7 mouse cellular contexts compared by ENCODE assay signal in genomic region chr1:75219078-75219477, GRCm38 (mm10). TPM values are rescaled to one million over a fixed set of nuclear protein-coding genes. Genes with fewer than 3 reads are reported as not detected.
DNase-seq lines count a peak whose midpoint lies in the region; ATAC-seq and TF ChIP-seq lines count a peak whose summit lies in the region.

No protein-coding gene starts in this region.

- peak; percentile 89 to 93 for DNase-seq in adrenal gland, postnatal 36 days
- DNase-seq in embryonic facial prominence, embryonic 14.5 days (ENCODE audit: low spot score), result peak; percentile 89
- peak; percentile 89 to 91 for DNase-seq in heart, adult 9 months (ENCODE audit: low spot score in 2 of 2)
- DNase-seq in limb, embryonic 14.5 days (ENCODE audit: low spot score), result peak; percentile 72
- DNase-seq in spleen, postnatal 10 days (ENCODE audit: low spot score in 2 of 2), result peak; percentile 98 to 99

- H3K4me1 ChIP-seq in embryonic facial prominence, embryonic 14.5 days (ENCODE audit: control insufficient read depth, insufficient read depth, low read length), result peaks cover 7% of the 10 kb centered on the region; the same call in 1 of the 2 replicates
- H3K4me1 ChIP-seq in kidney, embryonic 14.5 days (ENCODE audit: control insufficient read depth, insufficient read depth, low read length), result peaks cover 5% of the 10 kb centered on the region
- peaks cover 13% of the 10 kb centered on the region for H3K4me1 ChIP-seq in limb, embryonic 14.5 days (ENCODE audit: control insufficient read depth, insufficient read depth, low read length)
- peaks cover 12% of the 10 kb centered on the region; the same call in 1 of the 2 replicates for H3K4me1 ChIP-seq in midbrain, embryonic 16.5 days (ENCODE audit: control insufficient read depth, insufficient read depth, low read length)

- 0% methylated on average over 18 of the region's 24 CpGs for WGBS in embryonic facial prominence, embryonic 14.5 days
- 0% methylated on average over 24 of the region's 24 CpGs for WGBS in kidney, embryonic 14.5 days
- WGBS in limb, embryonic 14.5 days, result 0% methylated on average over 24 of the region's 24 CpGs
- WGBS in midbrain, embryonic 16.5 days, result under 1% methylated on average over 24 of the region's 24 CpGs

- H3K36me3 ChIP-seq in embryonic facial prominence, embryonic 14.5 days (ENCODE audit: control insufficient read depth, insufficient read depth, low read length), result peaks cover 20% of the 10 kb centered on the region
- peaks cover 12% of the 10 kb centered on the region; the same call in 1 of the 2 replicates for H3K36me3 ChIP-seq in kidney, embryonic 14.5 days (ENCODE audit: control insufficient read depth, insufficient read depth, low read length)
- peaks cover 19% of the 10 kb centered on the region for H3K36me3 ChIP-seq in limb, embryonic 14.5 days (ENCODE audit: control insufficient read depth, insufficient read depth, low read length)
- H3K36me3 ChIP-seq in midbrain, embryonic 16.5 days (ENCODE audit: control insufficient read depth, insufficient read depth, low read length), result peaks cover 5% of the 10 kb centered on the region; the same call in 1 of the 2 replicates

- peak overlapping the region; percentile 52 for H3K9ac ChIP-seq in embryonic facial prominence, embryonic 14.5 days (ENCODE audit: low read depth, low read length)
- H3K9ac ChIP-seq in kidney, embryonic 14.5 days (ENCODE audit: low read depth, low read length), result peak overlapping the region; percentile 54
- H3K9ac ChIP-seq in limb, embryonic 14.5 days (ENCODE audit: low read depth, low read length, severe bottlenecking), result peak overlapping the region; percentile 47; the same call in 1 of the 2 replicates
- peak overlapping the region; percentile 72 for H3K9ac ChIP-seq in midbrain, embryonic 16.5 days (ENCODE audit: low read depth, low read length)

- H3K4me2 ChIP-seq in embryonic facial prominence, embryonic 14.5 days (ENCODE audit: low read depth, low read length), result peak overlapping the region; percentile 95
- H3K4me2 ChIP-seq in kidney, embryonic 14.5 days (replicated peaks; ENCODE audit: low read depth, low read length), result peak overlapping the region; percentile 99
- peak overlapping the region; percentile 99 for H3K4me2 ChIP-seq in limb, embryonic 14.5 days (replicated peaks; ENCODE audit: low read depth, low read length, severe bottlenecking)
- H3K4me2 ChIP-seq in midbrain, embryonic 16.5 days (ENCODE audit: low read length), result peak overlapping the region; percentile 95

- no peaks in the 10 kb centered on the region for H3K9me3 ChIP-seq in embryonic facial prominence, embryonic 14.5 days (ENCODE audit: control insufficient read depth, low read length)
- H3K9me3 ChIP-seq in kidney, embryonic 14.5 days (ENCODE audit: control insufficient read depth, low read length), result no peaks in the 10 kb centered on the region
- no peaks in the 10 kb centered on the region for H3K9me3 ChIP-seq in limb, embryonic 14.5 days (ENCODE audit: control insufficient read depth, low read length)
- no peaks in the 10 kb centered on the region for H3K9me3 ChIP-seq in midbrain, embryonic 16.5 days (replicated peaks; ENCODE audit: control insufficient read depth, low read length, poor library complexity, severe bottlenecking)

- peaks cover 53% of the 10 kb centered on the region for H3K27me3 ChIP-seq in embryonic facial prominence, embryonic 14.5 days (replicated peaks; ENCODE audit: control insufficient read depth, insufficient read depth, low read length)
- H3K27me3 ChIP-seq in kidney, embryonic 14.5 days (ENCODE audit: control insufficient read depth, insufficient read depth, low read length), result peaks cover 29% of the 10 kb centered on the region
- H3K27me3 ChIP-seq in limb, embryonic 14.5 days (ENCODE audit: control insufficient read depth, insufficient read depth, low read length), result peaks cover 32% of the 10 kb centered on the region
- H3K27me3 ChIP-seq in midbrain, embryonic 16.5 days (ENCODE audit: control insufficient read depth, insufficient read depth, low read depth, low read length), result peaks cover 40% of the 10 kb centered on the region

- H3K27ac ChIP-seq in embryonic facial prominence, embryonic 14.5 days (replicated peaks; ENCODE audit: low read depth, low read length), result no peak overlapping the region
- H3K27ac ChIP-seq in kidney, embryonic 14.5 days (ENCODE audit: low read depth, low read length), result no peak overlapping the region
- no peak overlapping the region for H3K27ac ChIP-seq in limb, embryonic 14.5 days (replicated peaks; ENCODE audit: low read depth, low read length)
- H3K27ac ChIP-seq in midbrain, embryonic 16.5 days (ENCODE audit: low read length), result no peak overlapping the region

- H3K4me3 ChIP-seq in embryonic facial prominence, embryonic 14.5 days (ENCODE audit: low read depth, low read length), result peak overlapping the region; percentile 57
- peak overlapping the region; percentile 57 for H3K4me3 ChIP-seq in kidney, embryonic 14.5 days (ENCODE audit: low read length)
- peak overlapping the region; percentile 53 for H3K4me3 ChIP-seq in limb, embryonic 14.5 days (replicated peaks; ENCODE audit: low read length)
- peak overlapping the region; percentile 59 for H3K4me3 ChIP-seq in midbrain, embryonic 16.5 days (ENCODE audit: low read depth, low read length)

- ATAC-seq in embryonic facial prominence, embryonic 14.5 days (ENCODE audit: low read depth), result peak; percentile 93
- ATAC-seq in kidney, embryonic 14.5 days (ENCODE audit: low FRiP score, low TSS enrichment), result peak; percentile 84
- ATAC-seq in limb, embryonic 14.5 days (ENCODE audit: low FRiP score, low read depth), result peak; percentile 88
- peak; percentile 91 for ATAC-seq in midbrain, embryonic 16.5 days

- TF ChIP-seq POLR2A in limb, embryonic 14.5 days (IDR thresholded peaks at IDR 0.05; ENCODE audit: borderline replicate concordance, extremely low read depth, insufficient read depth, insufficient read length), result peak; percentile 41; the same call in 1 of the 2 replicates

RNA-seq across cellular contexts. Expression of gene Tuba4a, which starts 0.6 kb away (rescaled TPM):
- 10 to 100 TPM; 26.0 to 70.0 TPM for total RNA-seq in adrenal gland, postnatal 36 days (2021)
- 59.6 and 76.1 TPM in 2 replicates for polyA plus RNA-seq in embryonic facial prominence, embryonic 14.5 days (2014; fragmentation: Nextera tagmentation; extraction: Ambion mirVana)
- polyA plus RNA-seq in kidney, embryonic 14.5 days (2014; fragmentation: Nextera tagmentation; extraction: Ambion mirVana), result 31.6 and 32.1 TPM in 2 replicates
- polyA plus RNA-seq in limb, embryonic 14.5 days (2012; rRNA removed), result 20.9 and 25.1 TPM in 2 replicates
- 38.5 and 55.9 TPM in 2 replicates for polyA plus RNA-seq in limb, embryonic 14.5 days (2014; fragmentation: Nextera tagmentation; extraction: Ambion mirVana)
- polyA plus RNA-seq in midbrain, embryonic 16.5 days (2015; fragmentation: Nextera tagmentation; extraction: Ambion mirVana), result 11.2 and 22.2 TPM in 2 replicates

RNA-seq across cellular contexts. Expression of gene Stk16, which starts 8.4 kb away (rescaled TPM):
- total RNA-seq in adrenal gland, postnatal 36 days (2021), result 100 to 1,000 TPM in 1 of 2 experiments, 10 to 100 TPM in 1; 94.9 to 125 TPM
- polyA plus RNA-seq in embryonic facial prominence, embryonic 14.5 days (2014; fragmentation: Nextera tagmentation; extraction: Ambion mirVana), result 97.1 and 103 TPM in 2 replicates
- polyA plus RNA-seq in kidney, embryonic 14.5 days (2014; fragmentation: Nextera tagmentation; extraction: Ambion mirVana), result 125 and 129 TPM in 2 replicates
- 245 and 269 TPM in 2 replicates for polyA plus RNA-seq in limb, embryonic 14.5 days (2012; rRNA removed)
- 110 and 118 TPM in 2 replicates for polyA plus RNA-seq in limb, embryonic 14.5 days (2014; fragmentation: Nextera tagmentation; extraction: Ambion mirVana)
- 147 and 154 TPM in 2 replicates for polyA plus RNA-seq in midbrain, embryonic 16.5 days (2015; fragmentation: Nextera tagmentation; extraction: Ambion mirVana)

RNA-seq across cellular contexts. Expression of gene Glb1l, which starts 8.5 kb away (rescaled TPM):
- total RNA-seq in adrenal gland, postnatal 36 days (2021), result 10 to 100 TPM; 20.2 to 22.2 TPM
- 13.0 and 17.6 TPM in 2 replicates for polyA plus RNA-seq in embryonic facial prominence, embryonic 14.5 days (2014; fragmentation: Nextera tagmentation; extraction: Ambion mirVana)
- 18.1 and 34.4 TPM in 2 replicates for polyA plus RNA-seq in kidney, embryonic 14.5 days (2014; fragmentation: Nextera tagmentation; extraction: Ambion mirVana)
- 41.4 and 46.0 TPM in 2 replicates for polyA plus RNA-seq in limb, embryonic 14.5 days (2012; rRNA removed)
- polyA plus RNA-seq in limb, embryonic 14.5 days (2014; fragmentation: Nextera tagmentation; extraction: Ambion mirVana), result 17.7 and 18.2 TPM in 2 replicates
- 23.0 and 25.4 TPM in 2 replicates for polyA plus RNA-seq in midbrain, embryonic 16.5 days (2015; fragmentation: Nextera tagmentation; extraction: Ambion mirVana)

RNA-seq across cellular contexts. Expression of gene A630095N17Rik, which starts 12.8 kb away (rescaled TPM):
- not detected for total RNA-seq in adrenal gland, postnatal 36 days (2021)
- polyA plus RNA-seq in embryonic facial prominence, embryonic 14.5 days (2014; fragmentation: Nextera tagmentation; extraction: Ambion mirVana), result not detected in 2 replicates
- polyA plus RNA-seq in kidney, embryonic 14.5 days (2014; fragmentation: Nextera tagmentation; extraction: Ambion mirVana), result not detected in 2 replicates
- not detected in 2 replicates for polyA plus RNA-seq in limb, embryonic 14.5 days (2012; rRNA removed)
- not detected in 2 replicates for polyA plus RNA-seq in limb, embryonic 14.5 days (2014; fragmentation: Nextera tagmentation; extraction: Ambion mirVana)
- not detected in 2 replicates for polyA plus RNA-seq in midbrain, embryonic 16.5 days (2015; fragmentation: Nextera tagmentation; extraction: Ambion mirVana)

RNA-seq across cellular contexts. Expression of gene Dnajb2, which starts 17.1 kb away (rescaled TPM):
- 100 to 1,000 TPM in 1 of 2 experiments, 10 to 100 TPM in 1; 67.9 to 138 TPM for total RNA-seq in adrenal gland, postnatal 36 days (2021)
- 20.0 and 21.0 TPM in 2 replicates for polyA plus RNA-seq in embryonic facial prominence, embryonic 14.5 days (2014; fragmentation: Nextera tagmentation; extraction: Ambion mirVana)
- 13.2 and 14.4 TPM in 2 replicates for polyA plus RNA-seq in kidney, embryonic 14.5 days (2014; fragmentation: Nextera tagmentation; extraction: Ambion mirVana)
- polyA plus RNA-seq in limb, embryonic 14.5 days (2012; rRNA removed), result 41.9 and 44.9 TPM in 2 replicates
- polyA plus RNA-seq in limb, embryonic 14.5 days (2014; fragmentation: Nextera tagmentation; extraction: Ambion mirVana), result 20.4 and 22.4 TPM in 2 replicates
- 79.4 and 84.3 TPM in 2 replicates for polyA plus RNA-seq in midbrain, embryonic 16.5 days (2015; fragmentation: Nextera tagmentation; extraction: Ambion mirVana)
